Mouse (Mus musculus): ENCODE measurements at regions not wholly inside any gene's neighbourhood (a gene's known extent, or its start where the extent isn't known, plus 50 kb on each side); places are given as distances from the start of the nearest gene placed in this dataset.

DNA sequence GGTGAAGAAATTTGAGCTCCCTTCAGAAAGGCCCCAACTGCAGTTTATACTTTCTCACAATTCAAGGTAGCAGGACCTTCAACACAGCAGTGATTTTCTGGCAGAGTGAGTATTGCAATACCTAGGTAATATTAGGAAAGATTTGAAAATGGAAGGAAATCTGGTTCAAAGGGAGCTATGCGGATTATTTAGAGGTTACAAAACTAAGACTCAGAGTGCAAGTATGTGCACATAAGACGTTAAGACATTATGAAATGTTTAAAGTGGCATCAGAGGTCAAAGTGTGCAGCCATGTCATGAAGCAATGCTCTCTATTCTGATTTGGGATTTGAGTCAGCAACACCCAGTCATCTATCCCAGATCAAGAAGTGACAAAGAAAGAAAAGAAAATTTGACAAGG is 164.6 kb downstream of the Ptn start:
- no peak for DNase-seq

GRCm38 (mm10) chr6:36644880-36645279 is 165.1 kb downstream of the Ptn start:
- DNase-seq, result no peak

DNA sequence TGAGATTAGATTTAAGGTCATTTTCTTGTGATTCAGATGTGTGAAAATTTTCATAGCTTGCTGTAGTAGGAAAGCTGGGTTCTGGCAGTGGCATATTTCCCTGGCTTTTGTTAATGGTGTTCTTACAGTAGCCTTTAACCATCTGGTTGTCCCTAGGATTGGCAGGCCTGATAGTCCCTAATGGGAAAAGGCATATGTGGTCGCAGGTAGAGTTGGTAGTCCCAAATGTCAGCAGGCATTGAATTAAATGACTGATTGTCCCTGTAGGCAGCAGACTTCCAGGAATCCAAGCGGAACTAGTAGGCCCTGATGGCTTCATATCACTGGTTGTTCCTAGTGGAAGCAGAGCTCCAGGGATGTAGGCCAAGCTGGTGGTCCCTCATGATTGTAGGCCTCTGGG is 173.0 kb downstream of the Ptn start:
- DNase-seq, result peak; percentile 3 to 8

DNA sequence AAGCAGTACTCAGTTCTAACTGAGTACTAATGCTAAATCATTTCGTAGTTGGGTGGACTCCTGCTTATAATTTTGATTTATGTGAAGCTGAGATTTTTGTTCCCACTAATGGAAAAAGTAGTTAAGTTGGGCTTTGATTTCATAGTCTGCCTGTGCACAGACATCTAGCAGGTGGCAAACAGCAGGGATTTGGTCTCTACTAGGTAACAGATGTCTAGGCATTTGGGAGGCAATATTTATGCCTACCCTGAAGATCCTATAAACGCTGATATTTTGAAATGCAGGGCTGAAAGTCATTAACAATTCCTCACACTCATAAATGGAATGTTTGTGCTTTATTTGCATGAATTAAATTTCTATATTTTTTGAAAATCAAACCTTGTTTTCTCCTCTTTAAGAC is 182.4 kb downstream of the Ptn start:
- DNase-seq, result peak; percentile 40 to 62

DNA sequence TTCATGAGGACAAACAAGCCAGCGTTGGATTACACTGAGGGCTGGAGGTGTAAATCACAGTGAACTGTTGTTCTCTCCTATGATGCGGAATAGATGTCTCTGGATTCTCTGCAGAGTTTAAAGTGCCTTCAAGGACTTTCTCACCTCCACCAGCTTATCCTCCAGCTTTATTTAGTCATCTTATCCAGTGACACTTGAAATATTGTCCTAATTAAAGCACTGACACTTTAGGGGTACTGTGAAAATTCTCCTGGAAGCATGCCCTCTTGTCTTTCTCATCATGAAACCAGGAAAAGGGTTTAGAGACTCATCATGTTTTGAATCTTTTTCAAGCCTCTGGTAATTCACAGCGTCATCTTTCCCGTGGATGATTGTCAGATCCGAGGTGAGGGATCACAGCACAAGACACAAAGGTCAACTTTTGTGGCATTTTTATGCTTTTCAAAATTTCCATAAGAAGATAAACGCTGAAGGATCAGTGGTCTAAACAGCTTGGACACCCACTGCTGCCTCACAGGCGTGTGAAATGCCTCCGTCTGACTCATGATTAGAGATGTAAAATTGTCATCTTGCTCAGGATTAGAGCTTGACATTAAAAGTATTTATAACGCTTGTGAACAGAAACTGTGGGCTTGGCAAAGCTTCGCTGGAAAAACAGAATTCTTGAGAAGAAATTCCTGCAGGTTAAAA is 201.6 kb downstream of the Ptn start:
- DNase-seq, result peak in 1 of 2 experiments; percentile 8

DNA sequence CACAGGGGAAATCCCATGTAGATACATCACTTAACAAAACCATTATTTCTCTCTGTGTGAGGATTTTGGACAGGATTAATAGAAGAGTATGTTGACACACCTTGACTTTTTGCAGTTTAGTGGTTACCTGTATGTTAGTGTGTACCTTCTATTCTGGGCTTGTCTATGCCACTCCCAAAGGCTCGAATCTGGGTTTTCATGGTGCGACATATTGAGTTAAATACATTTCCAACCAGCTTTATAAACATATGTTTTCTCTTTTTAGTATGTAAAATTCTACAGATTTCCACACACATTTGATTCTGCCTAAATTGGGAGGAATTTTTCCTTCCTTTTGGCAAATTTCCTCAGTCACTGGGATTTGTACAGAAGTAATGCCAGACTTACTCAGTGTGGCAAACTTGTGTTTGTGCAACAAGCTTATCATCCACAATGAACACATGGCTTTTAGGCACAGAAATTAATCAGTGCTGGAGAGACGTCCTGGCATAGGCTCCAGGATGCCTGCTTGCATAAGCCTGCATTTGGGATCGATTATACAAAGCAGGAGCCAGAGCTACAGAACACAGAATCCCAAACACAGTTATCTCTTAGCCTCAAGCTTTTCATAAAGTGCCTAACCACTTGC is 204.3 kb downstream of the Ptn start:
- no peak for DNase-seq

- DNase-seq, result no peak
These were observed 205.2 kb downstream of the Ptn start for GRCm38 (mm10) chr6:36604802-36605201.

DNA sequence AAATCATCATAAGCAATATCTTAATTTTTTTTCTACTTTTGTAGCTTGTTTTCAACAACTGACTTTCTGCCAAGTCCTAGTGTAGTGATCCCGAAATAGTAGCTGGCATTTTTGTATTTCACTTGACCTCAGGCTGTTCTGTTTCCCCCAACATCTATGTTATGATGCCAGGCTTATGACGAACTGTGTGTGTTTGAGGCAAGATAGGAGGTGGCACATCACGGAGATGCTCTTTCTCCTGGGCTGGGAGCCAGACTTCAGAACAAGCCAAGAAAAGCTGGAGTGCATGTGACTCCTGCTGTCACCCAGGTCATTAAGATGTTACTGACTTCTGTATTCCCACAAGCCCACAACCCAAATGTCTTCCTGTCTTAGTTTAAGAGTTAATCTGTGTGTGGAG is 208.7 kb downstream of the Chrm2 start:
- DNase-seq, result peak in 1 of 2 experiments; percentile 13

- no peak for DNase-seq
These were observed 203.2 kb downstream of the Chrm2 start for GRCm38 (mm10) chr6:36590881-36591630.

DNA sequence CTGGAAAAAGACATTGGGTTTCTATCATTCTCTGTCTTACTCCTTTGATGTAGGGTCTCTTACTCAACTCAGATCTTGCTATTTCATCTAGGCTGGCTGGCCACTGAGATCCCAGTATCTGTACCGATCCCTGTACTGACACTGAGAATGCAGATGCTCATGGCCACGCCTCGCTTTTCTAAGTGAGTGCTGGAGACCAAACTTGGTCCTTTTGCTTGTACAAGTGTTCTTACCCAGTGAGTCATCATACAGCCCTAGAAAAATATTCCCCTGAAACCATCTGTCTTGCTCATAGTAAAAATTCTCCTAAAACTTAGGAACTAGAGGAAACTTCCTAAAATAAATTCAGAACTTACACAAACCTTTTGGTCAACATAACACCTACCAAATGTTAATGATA is 193.2 kb downstream of the Chrm2 start:
- no peak for DNase-seq

All from cerebellum, postnatal 36 days (tissue).